Mouse (Mus musculus) gastrocnemius, adult 18-20 months (tissue): ENCODE data around the gene Ptpa. TPM values are rescaled to one million over a fixed set of nuclear protein-coding genes. Genes with fewer than 3 reads are reported as not detected.

Experiments
- DNase-seq: peaks from one replicate; pipeline ENCODE4 v3.0.0; 2021; ENCODE audit warnings: low spot score
- long read RNA-seq, 2 experiments: library from polyadenylated mRNA; stranded (forward); transcript quantifications; one replicate each; pipeline ENCODE4 v2.0.0; 2021
- total RNA-seq, 2 experiments: library from RNA; stranded (reverse); gene quantifications; 2 replicates each; pipeline ENCODE4 v1.2.3; 2021

The Ptpa gene
- total RNA-seq: 10 to 100 TPM; 62.9 to 65.1 TPM
- long read RNA-seq, experiment 1, transcript Ptpa-201 (10 exons, 2,586 nt): major isoform, 14 of 43 reads
- long read RNA-seq, experiment 1, transcript Ptpa-208 (3 exons, 989 nt): minor isoform, 11 of 43 reads
- long read RNA-seq, experiment 1, partial matches to known transcripts: 3 of 43 reads
- long read RNA-seq, experiment 1, other reads (novel, unspliced or antisense): 15 of 43 reads
- long read RNA-seq, experiment 2, transcript Ptpa-208 (3 exons, 989 nt): minor isoform, 9 of 46 reads
- long read RNA-seq, experiment 2, transcript Ptpa-201 (10 exons, 2,586 nt): major isoform, 20 of 46 reads
- long read RNA-seq, experiment 2, partial matches to known transcripts: 15 of 46 reads
- long read RNA-seq, experiment 2, other reads (novel, unspliced or antisense): 2 of 46 reads

GRCm38 (mm10) chr2:30415936-30416648 is at the start of gene Ptpa:
TSS of gene Ptpa (plus strand) at chr2:30416039.
- peak; percentile 89 for DNase-seq

- no peak for DNase-seq
These were observed 49.6 kb upstream of the Ptpa start for GRCm38 (mm10) chr2:30366203-30366602.

DNA sequence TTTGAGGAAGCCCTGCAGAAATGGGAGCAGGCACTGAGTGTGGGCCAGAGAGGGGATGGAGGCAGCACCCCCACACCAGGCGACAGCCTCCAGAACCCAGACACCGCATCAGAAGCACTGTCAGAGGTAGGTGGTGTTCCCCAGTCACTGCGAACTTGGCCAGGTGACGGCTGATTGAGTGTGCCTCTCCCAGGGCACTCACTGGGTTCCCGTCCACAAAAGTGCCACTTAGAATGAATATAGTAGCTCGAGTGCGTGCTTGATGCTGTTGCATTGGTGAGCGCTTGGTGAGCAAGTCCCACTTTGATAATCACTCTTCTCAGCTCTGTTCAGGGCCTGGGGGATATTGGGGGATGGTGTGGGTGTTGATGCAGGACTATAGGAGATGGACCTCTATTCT is 44.3 kb upstream of the Ptpa start:
- DNase-seq: no peak

- DNase-seq: no peak
These were observed 43.1 kb upstream of the Ptpa start for GRCm38 (mm10) chr2:30372726-30373125.

DNA sequence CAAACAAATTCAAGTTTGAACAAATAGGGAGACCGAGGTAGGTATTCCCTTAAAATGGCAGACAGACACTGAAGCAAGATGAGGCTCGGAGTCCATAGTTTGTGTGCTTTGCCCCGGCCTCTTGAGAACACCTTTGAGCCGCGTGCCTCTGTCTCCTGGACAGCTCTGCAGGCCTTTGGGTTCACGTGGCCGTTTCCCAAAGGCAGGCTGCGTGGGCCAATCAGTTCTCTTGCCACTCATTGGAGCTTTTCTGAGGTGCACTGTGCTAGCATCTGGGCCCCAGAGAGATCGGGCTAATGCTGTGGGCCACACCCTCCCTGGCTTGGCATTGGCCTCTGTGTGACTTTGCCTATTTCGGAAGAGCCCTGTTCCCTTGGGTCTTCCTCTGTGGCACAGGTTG is 39.9 kb upstream of the Ptpa start:
- no peak for DNase-seq

DNA sequence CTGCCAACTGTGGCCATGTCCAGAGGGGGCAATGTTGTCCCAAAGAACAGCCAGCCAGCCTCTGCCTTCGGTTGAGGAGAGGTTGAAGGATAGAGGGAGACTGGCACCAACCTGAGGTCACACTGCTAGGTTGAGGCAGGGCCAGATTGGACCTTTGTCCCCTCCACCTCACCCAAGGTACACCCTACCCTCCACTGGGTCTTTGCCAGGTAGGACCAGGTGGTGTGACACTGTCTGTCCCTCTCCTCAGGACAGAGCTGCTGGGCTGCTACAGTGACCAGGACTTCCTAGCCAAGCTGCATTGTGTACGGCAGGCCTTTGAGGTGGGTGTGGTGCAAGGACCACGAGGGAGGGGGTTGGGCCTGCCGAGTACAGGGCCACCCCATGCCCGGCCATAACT is 38.1 kb upstream of the Ptpa start:
- no peak for DNase-seq

DNA sequence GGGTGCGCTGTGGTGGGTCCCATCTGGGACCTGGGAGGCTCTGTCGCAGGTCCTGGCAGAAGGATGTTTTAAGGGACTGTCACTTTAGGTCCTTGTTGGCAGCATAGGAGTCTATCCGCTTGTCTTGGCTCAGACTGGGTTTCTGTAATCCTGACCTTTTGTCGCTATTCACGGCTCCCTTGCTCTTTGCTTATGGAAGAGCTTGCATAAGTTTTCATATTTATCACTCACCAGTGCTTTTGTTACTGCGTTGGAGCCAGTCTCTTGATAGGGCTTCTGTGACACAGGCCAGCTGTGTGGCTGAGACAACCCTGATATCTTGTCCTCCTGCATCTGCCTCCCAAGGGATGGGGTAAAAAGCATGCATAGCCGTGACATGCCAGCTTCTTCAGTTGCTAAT is 36.5 kb upstream of the Ptpa start:
- no peak for DNase-seq

DNA sequence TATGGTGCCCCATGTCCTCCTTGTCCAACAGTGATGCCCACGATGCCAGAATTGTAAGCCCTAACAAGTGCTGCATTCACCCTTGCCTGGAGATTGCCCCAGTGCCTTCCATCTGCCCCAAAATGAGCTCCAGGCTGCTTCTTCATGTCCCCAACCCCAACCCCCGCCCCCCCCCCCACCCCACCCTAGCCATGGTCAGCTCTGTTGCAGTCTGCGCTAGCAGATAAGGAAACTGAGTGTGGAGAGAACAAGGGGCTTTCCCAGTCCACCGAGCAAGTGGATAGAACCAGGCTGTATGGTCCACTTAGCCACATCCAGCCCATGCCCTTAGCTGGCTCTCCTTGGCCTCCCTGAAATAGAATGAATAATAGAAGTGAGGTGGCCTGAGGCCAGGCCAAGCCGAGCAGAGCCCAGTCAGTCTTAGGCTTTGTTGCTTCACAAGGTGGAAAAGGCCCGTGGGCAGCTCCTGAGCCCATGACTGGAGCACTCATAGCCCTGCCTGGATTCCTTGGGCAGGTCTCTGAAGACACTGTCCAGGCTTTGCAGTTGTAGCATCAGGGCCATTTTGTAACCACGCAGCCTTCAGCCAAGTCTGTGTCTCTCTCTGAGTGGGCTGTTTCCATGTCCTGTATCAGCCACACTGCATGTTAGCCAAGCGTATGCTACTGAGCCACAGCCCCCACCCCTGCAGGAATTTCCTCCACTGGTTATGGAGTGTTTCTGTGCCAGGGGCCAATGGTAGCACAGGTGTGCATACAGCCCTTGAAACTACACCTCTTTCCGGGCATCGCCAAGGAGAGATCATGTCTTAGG is 35.1 kb upstream of the Ptpa start:
- no peak for DNase-seq

- peak; percentile 66 for DNase-seq
These were observed 34.5 kb upstream of the Ptpa start for GRCm38 (mm10) chr2:30381377-30381725.

- DNase-seq: no peak
These were observed 31.0 kb upstream of the Ptpa start for GRCm38 (mm10) chr2:30384814-30385213.

DNA sequence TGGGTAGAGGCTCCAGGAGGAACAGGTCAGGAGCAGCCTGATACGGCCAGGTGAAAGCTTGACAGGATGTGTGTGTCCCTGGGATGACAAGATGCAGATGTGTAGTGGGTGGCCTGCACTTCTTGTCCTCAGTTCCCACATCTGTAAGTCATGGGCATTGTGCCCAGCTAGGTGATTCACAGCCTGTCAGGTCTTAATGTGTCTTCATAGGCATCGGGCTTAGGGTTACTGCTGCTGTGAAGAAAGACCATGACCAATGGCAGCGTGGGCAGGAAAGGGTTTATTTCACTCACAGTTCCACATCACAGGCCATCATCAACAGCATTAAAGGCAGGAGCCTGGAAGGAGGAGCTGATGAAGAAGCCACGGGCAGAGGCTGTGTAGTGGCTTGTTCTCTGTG is 30.2 kb upstream of the Ptpa start:
- DNase-seq: no peak

DNA sequence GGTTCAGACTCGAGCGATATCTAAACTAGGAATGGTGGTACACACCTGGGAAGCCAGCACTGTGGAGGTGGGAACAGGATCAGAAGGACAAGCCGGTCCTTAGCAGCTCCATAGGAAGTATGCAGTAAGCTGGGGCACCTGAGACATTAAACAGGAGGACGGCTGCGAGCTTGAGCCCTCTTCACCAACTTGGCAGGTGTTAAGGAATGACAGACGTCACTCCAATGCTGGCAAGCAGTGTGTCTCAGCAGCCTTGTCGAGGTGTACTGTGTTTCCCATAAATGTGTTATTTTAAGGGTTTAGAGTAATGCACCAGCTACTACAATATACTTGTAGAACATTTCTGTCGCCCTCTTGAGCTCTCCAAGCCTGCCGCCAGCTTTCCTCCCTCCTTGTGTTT is 28.9 kb upstream of the Ptpa start:
- no peak for DNase-seq

GRCm38 (mm10) chr2:30389000-30389399 is 26.8 kb upstream of the Ptpa start:
- DNase-seq: no peak

DNA sequence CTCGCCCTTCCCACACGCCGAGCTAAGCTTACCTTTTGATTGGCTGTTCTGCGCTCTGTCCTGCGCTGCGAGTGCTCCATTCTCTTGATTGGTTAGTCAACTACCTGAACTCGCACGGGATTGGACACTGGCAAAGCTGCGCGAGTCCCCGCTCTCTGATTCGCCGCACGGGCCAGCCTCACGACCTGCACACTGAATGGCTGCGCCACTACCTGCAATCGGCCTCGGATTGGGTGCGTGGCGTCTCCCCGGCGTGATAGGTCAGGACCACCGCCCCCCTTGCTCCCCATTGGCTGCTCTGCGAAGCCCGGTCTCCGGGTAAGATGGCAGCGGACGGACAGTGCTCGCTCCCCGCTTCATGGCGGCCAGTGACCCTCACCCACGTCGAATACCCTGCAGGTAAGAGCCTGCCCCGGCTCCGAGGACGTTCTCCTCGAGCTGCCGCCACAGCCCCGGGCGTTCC is 23.7 kb upstream of the Ptpa start, which contains the start of gene Dolpp1:
Gene Dolpp1, plus strand, starts transcription at position 141 of the 463 bp plus-strand sequence.
- DNase-seq: peak; percentile 96

- DNase-seq: peak; percentile 80
These were observed 23.1 kb upstream of the Ptpa start for GRCm38 (mm10) chr2:30392577-30393369.

DNA sequence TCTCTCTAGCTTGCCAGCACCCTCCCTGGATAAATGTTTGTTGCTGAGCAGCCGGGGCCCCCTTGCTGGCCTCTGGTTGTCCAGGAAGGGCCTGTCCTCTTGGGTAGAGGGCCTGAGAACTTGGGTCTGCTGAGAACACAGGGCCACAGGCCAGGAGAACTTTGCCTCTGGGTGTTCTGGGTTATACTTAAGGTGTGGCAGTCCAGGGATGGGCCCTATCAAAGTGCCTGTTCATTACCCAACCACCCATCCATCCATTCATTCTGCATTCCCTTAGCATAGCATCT is 22.5 kb upstream of the Ptpa start:
- DNase-seq: no peak

GRCm38 (mm10) chr2:30395757-30396156 is 20.1 kb upstream of the Ptpa start:
- DNase-seq: no peak

DNA sequence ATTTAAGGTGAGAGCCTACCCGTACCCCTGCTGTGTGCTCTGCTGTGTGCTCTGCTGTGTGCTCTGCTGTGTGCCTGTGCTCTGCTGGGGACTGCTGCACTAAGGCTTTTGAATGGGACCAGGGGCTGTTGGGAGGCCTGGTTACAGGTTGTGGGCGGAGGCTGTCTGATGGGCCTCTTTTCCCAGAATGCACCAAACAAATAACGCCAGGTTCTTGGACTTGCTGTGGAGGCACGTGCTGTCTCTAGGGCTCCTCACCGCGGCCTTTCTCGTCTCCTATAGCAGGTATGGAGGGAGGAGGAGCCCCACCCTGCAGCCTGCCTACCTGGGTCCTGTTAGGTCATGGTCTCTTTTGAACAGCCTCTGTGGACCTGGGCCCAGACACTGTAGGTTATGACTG is 19.6 kb upstream of the Ptpa start:
- no peak for DNase-seq

- DNase-seq: no peak
These were observed 17.8 kb upstream of the Ptpa start for GRCm38 (mm10) chr2:30397986-30398512.

- no peak for DNase-seq
These were observed 16.4 kb upstream of the Ptpa start for GRCm38 (mm10) chr2:30399191-30400171.
